Mouse (Mus musculus): ENCODE measurements at regions not wholly inside any gene's neighbourhood (a gene's known extent, or its start where the extent isn't known, plus 50 kb on each side); places are given as distances from the start of the nearest gene placed in this dataset.

DNA sequence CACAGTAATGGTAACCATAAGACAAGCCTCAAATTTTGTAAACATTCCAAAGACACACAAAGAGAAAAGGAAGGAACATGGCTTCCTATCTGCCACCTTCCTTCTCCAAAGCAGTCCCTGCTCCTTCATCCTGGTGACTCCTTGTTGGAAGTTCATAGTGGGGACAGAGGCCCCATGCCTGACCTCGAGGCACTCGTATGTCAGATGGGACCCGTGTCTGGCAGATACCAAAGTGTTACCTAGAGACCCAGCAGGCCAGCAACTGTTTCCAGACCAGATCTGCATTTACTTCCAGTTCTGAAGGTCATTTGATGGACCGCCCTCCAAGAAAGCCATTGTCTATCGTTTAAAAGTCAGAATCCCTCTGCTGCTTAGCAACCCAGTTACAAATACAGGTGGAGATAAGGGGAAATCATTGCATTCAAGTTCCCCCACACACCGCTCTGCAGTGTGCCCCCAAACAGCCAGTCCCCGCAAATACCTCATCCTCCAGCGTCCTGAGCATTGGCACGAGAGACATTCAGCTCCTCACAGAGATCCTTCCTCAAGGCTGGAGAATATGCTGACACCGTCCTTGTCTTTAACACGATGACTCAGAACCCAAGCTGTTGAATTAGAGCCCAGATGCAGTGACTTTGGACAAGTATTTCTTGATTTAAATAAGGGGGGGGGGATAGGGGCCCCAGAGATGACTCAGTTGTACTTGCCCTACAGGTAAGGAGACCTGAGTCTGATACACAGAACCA, 283.2 kb upstream of the Jmjd1c start:
- Histone ChIP-seq H3K27me3 (ENCODE audit: control insufficient read depth, insufficient read depth, low read length) (no peaks in the 10 kb centered on the region), H3K4me1 (ENCODE audit: control insufficient read depth, insufficient read depth, low read length) (peaks cover 8% of the 10 kb centered on the region), H3K4me2 (ENCODE audit: low read depth, low read length) (no peak overlapping the region), H3K4me3 (replicated peaks; ENCODE audit: low read length) (no peak overlapping the region), H3K27ac (ENCODE audit: low read length) (no peak overlapping the region), H3K36me3 (ENCODE audit: control insufficient read depth, insufficient read depth, low read length) (no peaks in the 10 kb centered on the region), H3K9ac (ENCODE audit: low read length) (no peak overlapping the region), H3K9me3 (replicated peaks; ENCODE audit: control insufficient read depth, low read length) (no peaks in the 10 kb centered on the region)
- WGBS: 78% methylated on average over 11 of the region's 11 CpGs
- ATAC-seq (ENCODE audit: insufficient read depth, low FRiP score): no peak

DNA sequence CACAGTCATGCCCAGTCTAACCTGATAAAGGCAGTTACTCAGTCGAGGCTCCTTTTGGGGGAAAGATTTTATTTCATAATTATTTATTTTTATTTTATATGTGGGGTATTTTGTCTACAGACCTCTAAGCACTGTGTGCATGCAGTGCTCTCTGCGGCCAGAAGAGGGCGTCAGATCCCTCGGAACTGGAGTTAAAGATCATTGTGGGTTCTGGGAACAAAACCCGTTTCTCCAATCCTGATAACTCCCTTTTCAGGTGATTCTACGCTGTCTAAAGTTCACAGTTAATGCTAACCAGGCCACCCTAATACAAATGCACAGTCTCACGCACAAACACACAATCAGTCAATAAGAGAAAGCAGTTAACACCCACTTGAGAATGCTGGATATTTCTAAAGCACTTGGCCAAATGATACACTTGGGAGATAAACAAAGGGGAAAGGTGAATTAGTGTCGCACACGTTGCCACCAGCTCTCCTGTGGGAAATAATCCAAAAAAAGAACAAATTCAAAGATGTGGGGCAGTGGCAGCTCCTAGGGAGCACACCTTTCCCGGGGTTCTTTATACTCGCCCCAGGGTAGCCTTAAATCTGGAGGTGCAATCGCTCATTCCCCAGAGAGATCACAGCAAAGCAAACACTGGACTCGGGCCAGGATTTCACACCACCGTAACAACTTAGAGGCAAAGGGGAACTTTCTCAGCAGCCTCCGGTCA, 281.9 kb upstream of the Jmjd1c start:
- peak overlapping the region; percentile 43 for H3K4me2 ChIP-seq (ENCODE audit: low read depth, low read length)
- no peak overlapping the region; the same call in 1 of the 2 replicates for H3K4me3 ChIP-seq (replicated peaks; ENCODE audit: low read length)
- WGBS: 8% methylated on average over 15 of the region's 15 CpGs
- ATAC-seq (ENCODE audit: insufficient read depth, low FRiP score): peak; percentile 52; the same call in 1 of the 2 replicates
- no peak overlapping the region for H3K9ac ChIP-seq (ENCODE audit: low read length)
- no peaks in the 10 kb centered on the region for H3K9me3 ChIP-seq (replicated peaks; ENCODE audit: control insufficient read depth, low read length)
- H3K36me3 ChIP-seq (ENCODE audit: control insufficient read depth, insufficient read depth, low read length): no peaks in the 10 kb centered on the region
- H3K27ac ChIP-seq (ENCODE audit: low read length): no peak overlapping the region
- H3K27me3 ChIP-seq (ENCODE audit: control insufficient read depth, insufficient read depth, low read length): no peaks in the 10 kb centered on the region
- peaks cover 8% of the 10 kb centered on the region for H3K4me1 ChIP-seq (ENCODE audit: control insufficient read depth, insufficient read depth, low read length)

- Histone ChIP-seq H3K9ac (ENCODE audit: low read length) (no peak overlapping the region), H3K36me3 (ENCODE audit: control insufficient read depth, insufficient read depth, low read length) (no peaks in the 10 kb centered on the region), H3K4me2 (ENCODE audit: low read depth, low read length) (peak overlapping the region; percentile 43), H3K9me3 (replicated peaks; ENCODE audit: control insufficient read depth, low read length) (no peaks in the 10 kb centered on the region), H3K27me3 (ENCODE audit: control insufficient read depth, insufficient read depth, low read length) (no peaks in the 10 kb centered on the region), H3K27ac (ENCODE audit: low read length) (peak overlapping the region; percentile 64), H3K4me3 (replicated peaks; ENCODE audit: low read length) (no peak overlapping the region; the same call in 1 of the 2 replicates), H3K4me1 (ENCODE audit: control insufficient read depth, insufficient read depth, low read length) (peaks cover 8% of the 10 kb centered on the region)
- 8% methylated on average over 16 of the region's 16 CpGs for WGBS
- peak; percentile 86 for ATAC-seq (ENCODE audit: insufficient read depth, low FRiP score)
Measured at GRCm38 (mm10) chr10:66814565-66815201, 281.2 kb upstream of the Jmjd1c start.

GRCm38 (mm10) chr10:66815951-66816350, 280.0 kb upstream of the Jmjd1c start:
- no peaks in the 10 kb centered on the region for H3K36me3 ChIP-seq (ENCODE audit: control insufficient read depth, insufficient read depth, low read length)
- no peak overlapping the region for H3K4me3 ChIP-seq (replicated peaks; ENCODE audit: low read length)
- no peak overlapping the region for H3K9ac ChIP-seq (ENCODE audit: low read length)
- H3K9me3 ChIP-seq (replicated peaks; ENCODE audit: control insufficient read depth, low read length): no peaks in the 10 kb centered on the region
- peaks cover 8% of the 10 kb centered on the region for H3K4me1 ChIP-seq (ENCODE audit: control insufficient read depth, insufficient read depth, low read length)
- WGBS: 81% methylated on average over 4 of the region's 4 CpGs
- H3K27ac ChIP-seq (ENCODE audit: low read length): no peak overlapping the region
- ATAC-seq (ENCODE audit: insufficient read depth, low FRiP score): no peak
- H3K4me2 ChIP-seq (ENCODE audit: low read depth, low read length): no peak overlapping the region
- H3K27me3 ChIP-seq (ENCODE audit: control insufficient read depth, insufficient read depth, low read length): no peaks in the 10 kb centered on the region

GRCm38 (mm10) chr10:66816776-66817175, 279.1 kb upstream of the Jmjd1c start:
- Histone ChIP-seq H3K27ac (ENCODE audit: low read length) (no peak overlapping the region), H3K4me2 (ENCODE audit: low read depth, low read length) (no peak overlapping the region), H3K9ac (ENCODE audit: low read length) (no peak overlapping the region), H3K4me1 (ENCODE audit: control insufficient read depth, insufficient read depth, low read length) (peaks cover 8% of the 10 kb centered on the region), H3K27me3 (ENCODE audit: control insufficient read depth, insufficient read depth, low read length) (no peaks in the 10 kb centered on the region), H3K36me3 (ENCODE audit: control insufficient read depth, insufficient read depth, low read length) (no peaks in the 10 kb centered on the region), H3K9me3 (replicated peaks; ENCODE audit: control insufficient read depth, low read length) (no peaks in the 10 kb centered on the region), H3K4me3 (replicated peaks; ENCODE audit: low read length) (no peak overlapping the region)
- 88% methylated on average over 13 of the region's 13 CpGs for WGBS
- ATAC-seq (ENCODE audit: insufficient read depth, low FRiP score): no peak

GRCm38 (mm10) chr10:66817876-66818275, 278.0 kb upstream of the Jmjd1c start:
- no peak overlapping the region for H3K4me2 ChIP-seq (ENCODE audit: low read depth, low read length)
- 71% methylated on average over 7 of the region's 7 CpGs for WGBS
- H3K9me3 ChIP-seq (replicated peaks; ENCODE audit: control insufficient read depth, low read length): 0 out of 2 replicates have a peak, but pooled peaks cover 3% of the 10 kb centered on the region
- H3K4me3 ChIP-seq (replicated peaks; ENCODE audit: low read length): no peak overlapping the region
- H3K4me1 ChIP-seq (ENCODE audit: control insufficient read depth, insufficient read depth, low read length): peaks cover 8% of the 10 kb centered on the region
- no peak for ATAC-seq (ENCODE audit: insufficient read depth, low FRiP score)
- no peaks in the 10 kb centered on the region for H3K27me3 ChIP-seq (ENCODE audit: control insufficient read depth, insufficient read depth, low read length)
- H3K9ac ChIP-seq (ENCODE audit: low read length): no peak overlapping the region
- H3K36me3 ChIP-seq (ENCODE audit: control insufficient read depth, insufficient read depth, low read length): no peaks in the 10 kb centered on the region
- H3K27ac ChIP-seq (ENCODE audit: low read length): no peak overlapping the region

DNA sequence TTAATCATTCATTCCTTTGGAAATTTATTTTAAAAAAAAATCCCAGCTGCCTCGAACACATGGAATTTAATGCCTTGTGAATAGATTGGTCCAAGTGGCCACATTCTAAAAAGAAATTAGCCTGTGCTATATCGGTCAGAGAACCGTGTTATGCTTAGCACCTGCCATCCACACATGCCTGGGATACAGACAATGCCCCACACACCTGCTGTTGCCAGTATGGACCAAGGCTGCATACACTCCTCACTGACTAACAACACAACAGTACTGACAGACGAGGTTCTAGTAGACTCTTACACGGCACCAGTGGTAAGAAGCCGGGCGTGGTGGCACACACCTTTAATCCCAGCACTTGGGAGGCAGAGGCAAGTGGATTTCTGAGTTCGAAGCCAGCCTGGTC, 276.4 kb upstream of the Jmjd1c start:
- 0 out of 2 replicates have a peak, but pooled peaks cover 5% of the 10 kb centered on the region for H3K9me3 ChIP-seq (replicated peaks; ENCODE audit: control insufficient read depth, low read length)
- no peak overlapping the region for H3K4me3 ChIP-seq (replicated peaks; ENCODE audit: low read length)
- no peak overlapping the region for H3K9ac ChIP-seq (ENCODE audit: low read length)
- no peaks in the 10 kb centered on the region for H3K27me3 ChIP-seq (ENCODE audit: control insufficient read depth, insufficient read depth, low read length)
- ATAC-seq (ENCODE audit: insufficient read depth, low FRiP score): no peak
- no peak overlapping the region for H3K27ac ChIP-seq (ENCODE audit: low read length)
- peaks cover 4% of the 10 kb centered on the region; the same call in 1 of the 2 replicates for H3K4me1 ChIP-seq (ENCODE audit: control insufficient read depth, insufficient read depth, low read length)
- no peak overlapping the region for H3K4me2 ChIP-seq (ENCODE audit: low read depth, low read length)
- H3K36me3 ChIP-seq (ENCODE audit: control insufficient read depth, insufficient read depth, low read length): no peaks in the 10 kb centered on the region
- 77% methylated on average over 8 of the region's 8 CpGs for WGBS

DNA sequence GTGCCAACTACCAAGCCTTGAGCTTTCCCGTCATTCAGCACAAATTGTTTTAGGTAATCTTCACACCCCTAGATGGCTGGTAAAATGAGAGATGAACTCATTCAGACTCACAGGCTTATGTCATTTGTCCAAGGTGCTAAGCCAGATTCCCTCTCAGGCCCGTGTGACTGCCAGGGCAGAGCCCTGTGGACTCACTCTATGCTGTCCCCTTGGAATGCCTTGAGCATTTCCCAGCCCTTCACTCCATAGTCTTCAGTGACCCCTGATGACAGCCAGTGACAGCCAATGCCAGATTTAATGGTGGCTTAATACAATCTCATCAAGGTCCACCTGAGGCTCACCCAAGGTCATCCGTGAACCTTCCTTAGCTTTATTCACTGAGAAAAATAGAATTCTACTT, 270.2 kb upstream of the Jmjd1c start:
- 79% methylated on average over 3 of the region's 3 CpGs for WGBS
- H3K4me2 ChIP-seq (ENCODE audit: low read depth, low read length): no peak overlapping the region
- ATAC-seq (ENCODE audit: insufficient read depth, low FRiP score): no peak

GRCm38 (mm10) chr10:66826327-66826726, 269.6 kb upstream of the Jmjd1c start:
- H3K4me1 ChIP-seq (ENCODE audit: control insufficient read depth, insufficient read depth, low read length): no peaks in the 10 kb centered on the region

More for the DNA sequence above, 270.2 kb upstream of the Jmjd1c start:
- Histone ChIP-seq H3K9ac (ENCODE audit: low read length) (no peak overlapping the region), H3K9me3 (replicated peaks; ENCODE audit: control insufficient read depth, low read length) (0 out of 2 replicates have a peak, but pooled peaks cover 9% of the 10 kb centered on the region), H3K4me1 (ENCODE audit: control insufficient read depth, insufficient read depth, low read length) (no peaks in the 10 kb centered on the region), H3K27ac (ENCODE audit: low read length) (no peak overlapping the region), H3K36me3 (ENCODE audit: control insufficient read depth, insufficient read depth, low read length) (no peaks in the 10 kb centered on the region), H3K4me3 (replicated peaks; ENCODE audit: low read length) (no peak overlapping the region), H3K27me3 (ENCODE audit: control insufficient read depth, insufficient read depth, low read length) (no peaks in the 10 kb centered on the region)

More at GRCm38 (mm10) chr10:66826327-66826726, 269.6 kb upstream of the Jmjd1c start:
- 74% methylated on average over 3 of the region's 3 CpGs for WGBS
- no peak for ATAC-seq (ENCODE audit: insufficient read depth, low FRiP score)
- 0 out of 2 replicates have a peak, but pooled peaks cover 9% of the 10 kb centered on the region for H3K9me3 ChIP-seq (replicated peaks; ENCODE audit: control insufficient read depth, low read length)
- no peak overlapping the region for H3K9ac ChIP-seq (ENCODE audit: low read length)
- H3K27me3 ChIP-seq (ENCODE audit: control insufficient read depth, insufficient read depth, low read length): no peaks in the 10 kb centered on the region
- no peak overlapping the region for H3K4me3 ChIP-seq (replicated peaks; ENCODE audit: low read length)
- H3K4me2 ChIP-seq (ENCODE audit: low read depth, low read length): no peak overlapping the region
- no peaks in the 10 kb centered on the region for H3K36me3 ChIP-seq (ENCODE audit: control insufficient read depth, insufficient read depth, low read length)
- no peak overlapping the region for H3K27ac ChIP-seq (ENCODE audit: low read length)
